ENCODE assay signal across 7 mouse cellular contexts in genomic region chr10:102449449-102449848, GRCm38 (mm10). TPM values are rescaled to one million over a fixed set of nuclear protein-coding genes. Genes with fewer than 3 reads are reported as not detected.
DNase-seq lines count a peak whose midpoint lies in the region; ATAC-seq and TF ChIP-seq lines count a peak whose summit lies in the region.

No protein-coding gene starts in this region.

- peak; percentile 58 for TF ChIP-seq CTCF in Patski (IDR thresholded peaks at IDR 0.05)

- no peaks in the 10 kb centered on the region for H3K4me1 ChIP-seq in limb, embryonic 11.5 days (ENCODE audit: control insufficient read depth, insufficient read depth, low read length)
- H3K4me1 ChIP-seq in limb, embryonic 10.5 days = no peaks in the 10 kb centered on the region

- peak; percentile 68 for DNase-seq in limb, embryonic 11.5 days (ENCODE audit: low spot score)
- DNase-seq in limb, embryonic 10.5 days (ENCODE audit: low spot score) = no peak
- no peak for DNase-seq in Patski (ENCODE audit: low read depth, low spot score)
- peak; percentile 3 for DNase-seq in cerebellum, adult 9-11 months
- DNase-seq in heart, postnatal 36 days = peak; percentile 12 to 20
- DNase-seq in lung, postnatal 14 days = peak; percentile 62
- DNase-seq in thymus, postnatal 14 days = peak; percentile 21

- no peaks in the 10 kb centered on the region for H3K36me3 ChIP-seq in limb, embryonic 11.5 days (ENCODE audit: control insufficient read depth, insufficient read depth, low read length)
- no peaks in the 10 kb centered on the region for H3K36me3 ChIP-seq in limb, embryonic 10.5 days

- H3K27me3 ChIP-seq in limb, embryonic 11.5 days (ENCODE audit: control insufficient read depth, insufficient read depth, low read length) = no peaks in the 10 kb centered on the region
- no peaks in the 10 kb centered on the region for H3K27me3 ChIP-seq in limb, embryonic 10.5 days (ENCODE audit: low read depth, poor library complexity, severe bottlenecking)
- H3K27me3 ChIP-seq in Patski = peaks cover 17% of the 10 kb centered on the region

- no peaks in the 10 kb centered on the region for H3K9me3 ChIP-seq in limb, embryonic 11.5 days (ENCODE audit: control insufficient read depth, low read length)
- no peaks in the 10 kb centered on the region for H3K9me3 ChIP-seq in limb, embryonic 10.5 days (replicated peaks)

- no peak overlapping the region for H3K27ac ChIP-seq in limb, embryonic 11.5 days (replicated peaks; ENCODE audit: low read depth, low read length)
- H3K27ac ChIP-seq in limb, embryonic 10.5 days = no peak overlapping the region

- intact Hi-C loops in heart, postnatal 36 days (cut with DNase I) = loop anchor here (2.0 kb wide), 2 partner anchors 373 to 429 kb away; no protein-coding TSS in a partner anchor

- CTCF ChIA-PET in Patski (lab: Charles Lee) = interaction anchor here (0.7 to 1.6 kb wide), 9 partner anchors 9 to 392 kb away, joined by 3 to 6 read pairs (median 3); no protein-coding TSS in a partner anchor

- no peak for ATAC-seq in limb, embryonic 11.5 days (ENCODE audit: insufficient number of reproducible peaks, low FRiP score, low TSS enrichment, low read depth)
- ATAC-seq in Patski = peak; percentile 51

- WGBS in limb, embryonic 11.5 days = 6% methylated on average over 7 of the region's 7 CpGs
- 6% methylated on average over 7 of the region's 7 CpGs for WGBS in limb, embryonic 10.5 days

- H3K9ac ChIP-seq in limb, embryonic 11.5 days (ENCODE audit: low read length) = no peak overlapping the region

- in situ Hi-C loops in Patski (cut with MboI; ENCODE audit: low pct_unique_long_range_greater_than_20kb) = loop anchor here (25.0 kb wide), 2 partner anchors 1712 to 1812 kb away; no protein-coding TSS in a partner anchor

- H3K4me3 ChIP-seq in limb, embryonic 11.5 days (ENCODE audit: low read depth, low read length) = no peak overlapping the region
- no peak overlapping the region for H3K4me3 ChIP-seq in limb, embryonic 10.5 days

- POLR2A ChIA-PET in Patski (lab: Charles Lee) = interaction anchor here (0.6 to 0.7 kb wide), 2 partner anchors 714 to 985 kb away, joined by 3 read pairs; no protein-coding TSS in a partner anchor

- H3K4me2 ChIP-seq in limb, embryonic 11.5 days (ENCODE audit: low read depth, severe bottlenecking) = no peak overlapping the region

RNA-seq across cellular contexts. Expression of gene Nts, which starts 40.8 kb away (rescaled TPM):
- polyA plus RNA-seq in limb, embryonic 11.5 days (2014; fragmentation: Nextera tagmentation; extraction: Ambion mirVana) = 0.12 and 0.55 TPM in 2 replicates
- polyA plus RNA-seq in limb, embryonic 10.5 days (2016; fragmentation: Nextera tagmentation; extraction: Ambion mirVana) = 0.34 and 0.39 TPM in 2 replicates
- not detected for polyA plus RNA-seq in Patski (2021)
- total RNA-seq in heart, postnatal 36 days (2021) = under 1 TPM; 0.62 to 0.72 TPM

Comparison
In these comparisons a context has a peak if more than half of its experiments do, and no peak if none do; other contexts are left out.
1. DNase-seq: peak in limb, embryonic 11.5 days (single experiment), cerebellum, adult 9-11 months (single experiment), heart, postnatal 36 days (2 of 2), lung, postnatal 14 days (single experiment) and thymus, postnatal 14 days (single experiment); none in limb, embryonic 10.5 days (single experiment) and Patski (single experiment).